Mouse (Mus musculus) neural tube, embryonic 12.5 days (tissue): ENCODE measurements around the gene Bad. TPM values are rescaled to one million over a fixed set of nuclear protein-coding genes. Genes with fewer than 3 reads are reported as not detected.

Experiments used
- ATAC-seq: fragments of 200-750 bp; cut with Nextera tagmentation; 2 replicates; pipeline ENCODE4 v1.8.0; 2017; ENCODE audit warnings: low read depth, mild to moderate bottlenecking, moderate TSS enrichment, moderate library complexity; ENCODE audit not compliant: low FRiP score
- H3K27ac ChIP-seq: fragments of 300-500 bp; sonication (generic); 2 replicates; pipeline ENCODE4 v1.5.1; 2016
- H3K27me3 ChIP-seq: fragments of 300-500 bp; sonication (generic); replicated peaks from 2 replicates; pipeline ENCODE4 v1.6.1; 2016; ENCODE audit warnings: mild to moderate bottlenecking
- H3K36me3 ChIP-seq: fragments of 300-500 bp; sonication (generic); 2 replicates; pipeline ENCODE4 v1.6.1; 2016; ENCODE audit warnings: mild to moderate bottlenecking
- H3K4me1 ChIP-seq: fragments of 300-500 bp; sonication (generic); 2 replicates; pipeline ENCODE4 v1.6.1; 2016
- H3K4me2 ChIP-seq: fragments of 300-500 bp; sonication (generic); replicated peaks from 2 replicates; pipeline ENCODE4 v1.6.1; 2016; ENCODE audit warnings: mild to moderate bottlenecking
- H3K4me3 ChIP-seq: fragments of 300-500 bp; sonication (generic); 2 replicates; pipeline ENCODE4 v1.5.1; 2016
- H3K9ac ChIP-seq: fragments of 300-500 bp; sonication (generic); 2 replicates; pipeline ENCODE4 v1.6.1; 2016; ENCODE audit warnings: mild to moderate bottlenecking
- H3K9me3 ChIP-seq: fragments of 300-500 bp; sonication (generic); 2 replicates; pipeline ENCODE4 v1.6.1; 2016; ENCODE audit warnings: mild to moderate bottlenecking
- WGBS: fragments of 180-500 bp; shearing (Covaris S2); methylation state at CpG from one replicate; pipeline ENCODE4 v1.1.7; 2016; 5-methylcytosine and 5-hydroxymethylcytosine counted together
- polyA plus RNA-seq: library from polyadenylated mRNA; unstranded; fragments of >200 nt; fragmentation: Nextera tagmentation; extraction: Ambion mirVana; gene quantifications from 2 replicates; pipeline ENCODE4 v1.2.1, GENCODE M21; 2016

Bad gene
- polyA plus RNA-seq, 1 experiment from 2014 or later: 71.9 TPM

DNA sequence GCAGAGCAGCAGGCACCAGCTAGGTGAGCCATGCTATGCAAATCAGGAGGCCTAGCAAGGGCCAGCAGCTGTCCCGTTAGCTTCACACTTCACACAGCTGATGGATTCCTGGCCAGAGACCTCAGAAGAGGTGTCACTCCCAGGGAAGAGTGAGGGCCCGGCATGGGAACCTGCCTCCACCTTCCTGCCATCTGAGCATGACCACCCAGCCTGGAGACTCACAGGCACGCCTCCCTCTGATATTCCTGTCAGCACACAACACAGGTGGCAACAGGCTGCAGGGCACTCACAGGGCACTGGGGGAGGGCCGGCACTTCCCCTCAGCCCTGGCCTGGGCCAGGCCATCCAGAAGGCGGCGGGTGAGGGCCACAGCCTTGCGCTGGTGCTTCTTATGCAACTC lies 13.8 kb downstream of the Bad start:
- 92% methylated on average over 7 of the region's 7 CpGs for WGBS
- H3K27me3 ChIP-seq: no peaks in the 10 kb centered on the region
- no peak overlapping the region for H3K27ac ChIP-seq
- no peak for ATAC-seq
- H3K4me1 ChIP-seq: peaks cover 16% of the 10 kb centered on the region
- H3K9me3 ChIP-seq: no peaks in the 10 kb centered on the region
- peaks cover 45% of the 10 kb centered on the region for H3K36me3 ChIP-seq
- H3K4me3 ChIP-seq: no peak overlapping the region
- no peak overlapping the region for H3K4me2 ChIP-seq
- no peak overlapping the region for H3K9ac ChIP-seq

DNA sequence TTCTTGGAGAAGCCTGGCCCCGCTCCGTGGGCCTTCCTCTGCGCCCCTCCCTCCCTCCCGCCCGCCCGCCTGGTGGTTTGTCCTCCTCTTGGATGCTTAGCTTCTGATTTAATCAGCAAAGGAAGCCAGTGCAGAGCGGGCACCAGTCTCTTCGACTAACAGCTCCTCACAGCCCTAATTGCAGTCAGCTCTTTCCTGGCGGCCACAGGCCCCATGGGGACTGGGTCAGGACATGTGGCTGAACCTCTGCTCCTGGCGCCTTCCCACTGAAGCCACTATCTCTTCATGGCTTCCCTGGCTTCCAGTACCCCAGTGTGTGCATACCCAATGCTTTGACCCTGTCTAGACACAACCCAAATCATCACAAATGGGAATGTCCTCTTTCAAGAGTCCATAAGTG lies 14.8 kb downstream of the Bad start:
- no peak for ATAC-seq
- 78% methylated on average over 10 of the region's 10 CpGs for WGBS
- H3K27ac ChIP-seq: no peak overlapping the region
- peaks cover 46% of the 10 kb centered on the region for H3K36me3 ChIP-seq
- no peak overlapping the region for H3K4me3 ChIP-seq
- no peak overlapping the region for H3K9ac ChIP-seq
- no peaks in the 10 kb centered on the region for H3K27me3 ChIP-seq
- no peak overlapping the region for H3K4me2 ChIP-seq
- peaks cover 14% of the 10 kb centered on the region for H3K4me1 ChIP-seq
- no peaks in the 10 kb centered on the region for H3K9me3 ChIP-seq

DNA sequence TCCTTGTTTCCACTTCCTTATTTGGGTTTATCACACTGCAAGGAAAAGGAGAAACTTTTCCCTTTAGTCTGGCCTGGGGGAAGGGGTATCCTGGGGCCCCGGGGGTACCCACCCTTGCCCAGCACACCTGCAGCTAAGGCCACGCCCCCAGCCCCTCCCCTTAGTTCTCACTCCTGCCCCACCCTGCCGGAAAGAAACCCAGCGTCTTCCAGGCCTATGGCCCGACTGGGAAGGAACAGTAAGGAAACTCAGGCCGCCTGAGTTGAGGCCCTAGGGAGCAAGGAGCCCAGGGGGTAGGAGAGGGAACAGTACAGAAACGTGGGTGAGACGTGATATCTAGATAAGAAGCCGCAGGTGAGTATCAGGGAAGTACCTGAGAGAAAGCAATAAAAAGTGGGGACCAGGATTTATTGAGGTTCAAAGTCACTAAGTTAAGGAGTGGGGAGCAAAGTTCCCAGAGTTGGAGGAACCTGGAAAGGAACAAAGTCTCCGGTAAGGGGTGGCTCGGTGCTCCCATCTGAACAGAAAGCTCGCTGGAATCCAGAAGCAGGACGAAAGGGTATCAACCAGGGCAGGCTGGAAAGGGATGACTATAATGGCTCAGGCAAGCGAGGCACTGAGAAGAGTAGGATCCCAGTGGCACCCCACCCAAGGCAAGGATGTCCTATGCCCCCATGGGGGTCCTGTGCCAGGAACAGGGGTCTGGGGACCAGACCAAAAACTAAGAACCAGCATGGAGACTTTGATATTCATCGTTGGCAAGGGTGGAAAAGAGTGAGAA lies 27.0 kb downstream of the Bad start:
- Histone ChIP-seq H3K27me3 (peaks cover 15% of the 10 kb centered on the region), H3K27ac (no peak overlapping the region), H3K36me3 (peaks cover 7% of the 10 kb centered on the region), H3K4me2 (peak overlapping the region; percentile 62), H3K9ac (peak overlapping the region; percentile 57; the same call in 1 of the 2 replicates), H3K4me1 (peaks cover 33% of the 10 kb centered on the region), H3K4me3 (peak overlapping the region; percentile 48), H3K9me3 (no peaks in the 10 kb centered on the region)
- 15% methylated on average over 15 of the region's 15 CpGs for WGBS
- ATAC-seq: no peak

DNA sequence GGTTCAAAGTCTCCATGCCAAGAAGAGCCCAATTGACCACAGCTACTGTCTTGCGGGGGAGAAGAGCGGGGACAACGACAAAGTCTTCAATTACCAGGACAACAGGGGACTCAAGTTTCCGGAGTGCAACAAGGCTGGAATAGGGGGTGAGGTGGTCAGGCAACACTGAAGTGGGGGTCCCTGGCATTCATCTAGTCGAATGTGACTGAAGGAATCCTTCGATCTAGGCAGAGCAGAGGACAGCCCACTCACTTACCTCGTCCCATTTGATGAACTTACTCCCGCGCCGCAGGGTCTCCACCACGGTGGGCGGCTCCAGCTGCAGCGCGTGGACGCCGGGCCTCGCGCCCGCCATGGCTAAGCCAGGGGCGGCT lies 27.6 kb downstream of the Bad start:
- H3K9ac ChIP-seq: peak overlapping the region; percentile 57
- H3K4me2 ChIP-seq: peak overlapping the region; percentile 62
- no peak for ATAC-seq
- H3K27me3 ChIP-seq: peaks cover 15% of the 10 kb centered on the region
- no peak overlapping the region for H3K27ac ChIP-seq
- H3K9me3 ChIP-seq: no peaks in the 10 kb centered on the region
- peak overlapping the region; percentile 48 for H3K4me3 ChIP-seq
- H3K4me1 ChIP-seq: peaks cover 38% of the 10 kb centered on the region
- peaks cover 7% of the 10 kb centered on the region for H3K36me3 ChIP-seq
- WGBS: under 1% methylated on average over 20 of the region's 20 CpGs

DNA sequence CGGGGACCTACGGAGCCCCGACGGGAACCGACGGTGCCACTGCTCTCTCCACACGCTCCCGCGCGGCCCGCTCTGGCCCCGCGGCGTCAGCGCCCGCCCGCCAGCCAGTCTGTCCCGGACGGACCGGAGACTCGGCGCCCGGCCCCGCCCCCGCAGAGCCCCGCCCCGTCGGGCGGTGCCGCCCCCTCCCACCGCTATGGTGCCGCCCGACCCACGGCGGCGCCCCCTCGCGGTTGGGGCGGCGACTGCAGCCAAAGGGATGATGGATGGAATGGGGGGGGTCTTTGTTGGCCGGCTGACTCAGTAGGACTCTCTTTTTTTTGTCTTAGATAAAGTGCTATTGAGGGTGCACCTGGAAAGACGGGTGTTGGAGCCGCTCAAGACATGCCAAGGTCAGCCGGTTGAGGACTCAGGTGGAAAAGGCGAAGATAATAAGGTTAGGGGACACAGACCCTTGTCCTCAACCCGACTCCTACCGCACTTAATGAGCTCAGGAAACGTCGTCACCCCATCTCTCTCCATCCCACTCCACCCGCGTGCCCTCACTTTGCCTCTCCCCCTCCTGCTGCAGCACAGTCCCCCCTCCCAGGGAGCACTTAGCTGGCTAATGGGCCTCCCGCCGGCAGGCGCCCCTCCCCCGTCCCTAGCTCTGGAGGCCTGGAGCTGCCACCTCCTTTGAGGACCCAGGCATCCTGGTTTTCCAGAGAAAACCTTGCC lies 28.2 kb downstream of the Bad start:
- no peak overlapping the region for H3K27ac ChIP-seq
- H3K9me3 ChIP-seq: no peaks in the 10 kb centered on the region
- H3K9ac ChIP-seq: peak overlapping the region; percentile 57
- peaks cover 38% of the 10 kb centered on the region for H3K4me1 ChIP-seq
- peaks cover 2% of the 10 kb centered on the region for H3K36me3 ChIP-seq
- under 1% methylated on average over 50 of the region's 55 CpGs for WGBS
- H3K27me3 ChIP-seq: peaks cover 15% of the 10 kb centered on the region
- peak overlapping the region; percentile 62 for H3K4me2 ChIP-seq
- ATAC-seq: no peak
- H3K4me3 ChIP-seq: peak overlapping the region; percentile 48

DNA sequence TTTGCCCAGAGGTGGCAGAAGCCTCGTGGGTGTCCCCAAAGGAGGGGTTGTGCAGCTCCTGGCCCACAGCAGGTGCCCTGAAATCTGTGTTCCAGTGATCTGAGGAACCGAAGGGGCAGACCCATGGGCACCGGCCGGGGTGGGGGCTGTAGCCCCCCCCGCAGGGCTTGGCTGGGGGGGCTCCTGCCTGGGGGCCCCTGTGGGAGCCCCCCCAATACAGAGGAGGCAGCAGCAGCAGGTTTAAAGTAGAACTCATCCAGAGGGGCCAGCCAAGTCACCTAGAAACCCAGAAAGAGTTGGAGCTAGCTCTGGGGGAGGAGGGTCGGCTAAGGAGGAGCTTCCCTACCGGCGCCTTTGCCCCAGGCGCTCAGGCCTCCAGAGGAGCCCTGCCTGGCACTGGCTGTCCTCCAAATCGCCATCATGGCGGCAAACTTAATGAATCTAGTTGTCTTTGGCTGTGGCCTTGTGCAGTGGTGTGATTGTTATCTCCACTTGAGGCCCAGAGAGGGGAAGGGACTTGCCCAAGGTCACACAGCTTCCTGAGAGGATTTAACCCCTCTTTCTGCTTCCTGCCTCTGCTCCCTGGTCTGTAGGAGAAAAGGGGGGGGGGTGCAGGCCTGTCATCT lies 28.9 kb downstream of the Bad start:
- H3K4me2 ChIP-seq: peak overlapping the region; percentile 62
- H3K36me3 ChIP-seq: no peaks in the 10 kb centered on the region
- H3K9me3 ChIP-seq: no peaks in the 10 kb centered on the region
- no peak overlapping the region for H3K9ac ChIP-seq
- peaks cover 38% of the 10 kb centered on the region for H3K4me1 ChIP-seq
- H3K27me3 ChIP-seq: peaks cover 15% of the 10 kb centered on the region
- peak overlapping the region; percentile 48; the same call in 1 of the 2 replicates for H3K4me3 ChIP-seq
- H3K27ac ChIP-seq: no peak overlapping the region
- 20% methylated on average over 11 of the region's 11 CpGs for WGBS
- no peak for ATAC-seq

DNA sequence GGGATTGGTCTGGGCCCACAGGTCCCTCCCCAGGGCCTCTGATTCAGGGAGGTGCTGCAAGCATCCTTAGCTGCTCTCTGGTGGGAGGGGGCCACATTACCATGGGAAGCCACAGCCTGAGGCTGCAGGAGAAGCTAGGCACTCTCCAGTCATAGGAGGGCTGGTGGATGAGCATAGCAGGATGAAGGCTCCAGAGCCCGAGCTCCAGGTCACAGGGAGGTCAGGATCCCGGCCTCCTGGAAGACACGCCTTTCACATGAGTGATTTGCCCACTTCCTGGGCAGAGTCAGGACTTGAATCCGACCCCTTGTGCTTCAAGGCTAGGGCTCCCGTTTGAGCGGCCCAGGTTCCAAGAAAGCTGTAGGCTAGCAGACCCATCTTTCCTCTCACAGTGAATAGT lies 30.0 kb downstream of the Bad start:
- no peak for ATAC-seq
- H3K4me1 ChIP-seq: peaks cover 48% of the 10 kb centered on the region
- no peak overlapping the region for H3K27ac ChIP-seq
- no peak overlapping the region for H3K4me3 ChIP-seq
- no peaks in the 10 kb centered on the region for H3K9me3 ChIP-seq
- H3K36me3 ChIP-seq: 0 out of 2 replicates have a peak, but pooled peaks cover under 1% of the 10 kb centered on the region
- peaks cover 15% of the 10 kb centered on the region for H3K27me3 ChIP-seq
- WGBS: 22% methylated on average over 6 of the region's 6 CpGs
- 0 out of 2 replicates have a peak overlapping the region, but pooled peaks have one; percentile 21 for H3K9ac ChIP-seq
- H3K4me2 ChIP-seq: 0 out of 2 replicates have a peak overlapping the region, but pooled peaks have one; percentile 7

DNA sequence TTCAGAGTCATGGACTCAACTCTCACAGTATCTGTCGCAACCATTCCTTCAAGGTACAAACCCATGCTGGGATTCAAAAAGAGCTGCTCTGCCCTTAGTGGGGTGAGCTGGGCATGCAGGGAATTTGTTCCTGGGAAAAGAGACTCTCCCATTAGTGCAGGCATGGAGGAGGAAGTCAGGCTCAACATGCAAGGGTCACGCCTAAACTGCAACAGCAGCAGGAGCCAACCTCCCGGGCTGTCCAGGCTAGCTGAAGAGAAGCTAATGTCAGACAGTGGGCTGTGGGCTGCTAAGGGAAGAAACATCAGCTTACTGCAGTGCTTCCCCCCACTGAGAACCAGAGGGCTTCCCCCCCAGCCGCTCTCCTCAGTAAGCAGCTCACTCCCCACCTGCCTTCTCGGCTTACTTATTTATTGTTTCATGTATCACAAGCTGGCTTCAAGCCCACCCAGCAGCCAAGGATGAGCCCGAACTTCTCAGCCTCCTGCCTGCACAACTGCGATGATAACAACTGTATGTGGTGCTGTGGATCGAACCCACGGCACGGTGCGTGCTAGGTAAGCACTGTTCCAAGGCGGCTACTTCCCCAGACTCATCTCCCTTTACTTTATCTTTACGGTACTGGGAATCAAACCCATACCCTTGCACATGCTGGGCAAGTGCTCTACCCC lies 30.7 kb downstream of the Bad start:
- H3K4me2 ChIP-seq: no peak overlapping the region
- no peak overlapping the region for H3K4me3 ChIP-seq
- ATAC-seq: no peak
- no peak overlapping the region for H3K9ac ChIP-seq
- H3K4me1 ChIP-seq: peaks cover 54% of the 10 kb centered on the region
- H3K27me3 ChIP-seq: peaks cover 15% of the 10 kb centered on the region
- H3K9me3 ChIP-seq: no peaks in the 10 kb centered on the region
- WGBS: 86% methylated on average over 13 of the region's 13 CpGs
- peaks cover 6% of the 10 kb centered on the region for H3K36me3 ChIP-seq
- H3K27ac ChIP-seq: no peak overlapping the region

DNA sequence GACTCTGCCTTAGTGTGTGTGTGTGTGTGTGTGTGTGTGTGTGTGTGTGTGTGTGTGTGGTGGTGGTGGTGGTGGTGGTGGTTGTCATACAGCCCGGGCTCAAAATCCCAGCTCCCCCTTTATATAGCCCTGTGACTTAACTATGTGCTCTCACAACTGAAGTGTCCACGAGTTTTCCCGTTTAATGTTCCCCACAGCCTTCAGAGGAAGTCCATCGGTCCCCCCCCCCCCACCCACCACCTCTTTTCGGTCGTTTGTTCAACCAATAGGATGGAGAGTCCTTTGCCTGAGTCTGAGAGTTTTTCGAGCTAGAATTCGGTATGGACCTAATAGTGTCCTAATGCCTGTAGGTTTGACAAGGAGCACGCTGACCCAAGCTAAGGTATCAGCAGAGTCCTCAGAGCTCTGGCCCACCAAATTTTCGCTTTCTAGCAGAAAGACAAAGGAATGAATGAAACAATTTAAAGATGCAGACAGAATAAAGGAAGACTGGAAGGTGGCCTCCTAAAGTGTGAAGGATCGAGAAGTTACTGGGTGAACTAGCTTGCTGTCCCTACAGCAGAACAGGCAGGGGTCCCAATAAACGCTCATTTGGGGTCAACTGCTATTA lies 32.0 kb downstream of the Bad start:
- 30% methylated on average over 12 of the region's 12 CpGs for WGBS
- peak overlapping the region; percentile 67 for H3K4me3 ChIP-seq
- H3K36me3 ChIP-seq: peaks cover 19% of the 10 kb centered on the region
- peaks cover 9% of the 10 kb centered on the region for H3K27me3 ChIP-seq
- ATAC-seq: no peak
- H3K9me3 ChIP-seq: no peaks in the 10 kb centered on the region
- H3K27ac ChIP-seq: no peak overlapping the region
- peak overlapping the region; percentile 76 for H3K4me2 ChIP-seq
- peaks cover 60% of the 10 kb centered on the region for H3K4me1 ChIP-seq
- H3K9ac ChIP-seq: peak overlapping the region; percentile 89

DNA sequence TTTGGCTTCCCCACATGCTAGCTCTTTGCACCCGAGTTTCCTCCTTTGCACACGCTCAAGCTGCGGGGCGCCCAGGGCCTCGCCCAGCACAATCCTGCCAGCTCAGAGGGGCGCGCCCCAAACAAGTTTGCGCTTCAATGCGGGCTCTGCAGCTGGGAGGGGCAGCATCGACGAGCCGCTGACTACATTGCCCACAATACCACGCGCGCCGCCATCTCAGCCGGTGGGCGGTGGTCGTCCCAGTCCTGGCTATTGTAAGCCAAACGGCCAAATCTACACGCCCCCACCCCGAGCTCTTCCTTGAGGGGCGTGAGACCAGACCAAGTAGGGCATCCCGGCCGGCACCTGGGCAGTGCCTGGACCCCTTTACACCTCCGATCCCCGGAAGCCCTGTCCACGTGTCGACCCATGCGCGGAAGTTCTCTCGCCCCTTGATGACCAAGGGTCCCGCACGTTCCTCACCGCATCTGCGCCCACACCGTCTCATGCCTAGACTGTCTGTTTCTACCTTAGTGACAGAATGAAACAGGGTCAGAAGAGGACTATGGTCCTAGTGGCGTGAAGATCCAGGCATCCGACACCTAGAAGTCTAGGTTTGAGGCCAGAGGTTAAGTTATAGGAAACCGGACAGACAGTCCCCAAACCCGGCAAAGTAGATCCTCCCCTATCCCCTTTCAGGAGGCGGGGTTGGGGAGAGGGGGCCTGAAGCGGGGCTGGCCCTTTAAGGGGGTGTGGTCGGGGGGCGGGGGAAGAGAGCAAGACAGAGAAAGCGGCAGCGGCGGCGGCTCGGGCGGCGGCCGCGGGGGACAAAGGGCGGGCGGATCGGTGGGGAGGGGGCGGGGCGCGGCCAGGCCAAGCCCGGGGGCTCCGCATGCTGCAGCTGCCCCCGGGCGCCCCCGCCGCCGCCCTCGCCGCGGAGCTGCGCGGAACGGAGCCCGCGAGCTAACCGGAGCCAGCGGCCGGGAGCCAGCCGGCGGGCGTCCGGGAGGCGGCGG lies 32.8 kb downstream of the Bad start, which contains the start of gene Ppp1r14b:
Ppp1r14b (plus strand) TSS at position 758 of the 995 bp plus-strand sequence.
- H3K27me3 ChIP-seq: peaks cover 3% of the 10 kb centered on the region; the same call in 1 of the 2 replicates
- WGBS: under 1% methylated on average over 70 of the region's 84 CpGs
- ATAC-seq: peak; percentile 61
- peak within 1 kb of the TSS; percentile 89 for H3K9ac ChIP-seq
- peaks cover 62% of the 10 kb centered on the region for H3K4me1 ChIP-seq
- peaks cover 19% of the 10 kb centered on the region for H3K36me3 ChIP-seq
- H3K27ac ChIP-seq: peak within 1 kb of the TSS; percentile 84
- peak within 1 kb of the TSS; percentile 76 for H3K4me2 ChIP-seq
- H3K4me3 ChIP-seq: peak within 1 kb of the TSS; percentile 67
- H3K9me3 ChIP-seq: no peaks in the 10 kb centered on the region
